Mouse (Mus musculus): Measurements from ENCODE around the gene Tmem132d.

The Tmem132d gene

GRCm38 (mm10) chr5:128432916-128433315, at the start of gene Tmem132d:
TSS of gene Tmem132d (minus strand) at chr5:128433077.
- peak; percentile 35 for DNase-seq (ENCODE audit: low spot score)

GRCm38 (mm10) chr5:128480816-128481215, 47.9 kb upstream of the Tmem132d start:
- no peak for DNase-seq (ENCODE audit: low spot score)

- DNase-seq (ENCODE audit: low spot score): no peak
Measured at GRCm38 (mm10) chr5:128475372-128475771, 42.5 kb upstream of the Tmem132d start.

- DNase-seq (ENCODE audit: low spot score): no peak
Measured at GRCm38 (mm10) chr5:128469812-128470211, 36.9 kb upstream of the Tmem132d start.

- DNase-seq (ENCODE audit: low spot score): no peak
Measured at GRCm38 (mm10) chr5:128464514-128464913, 31.6 kb upstream of the Tmem132d start.

GRCm38 (mm10) chr5:128460605-128461004, 27.7 kb upstream of the Tmem132d start:
- DNase-seq (ENCODE audit: low spot score): no peak

- DNase-seq (ENCODE audit: low spot score): no peak
Measured at GRCm38 (mm10) chr5:128455732-128456131, 22.9 kb upstream of the Tmem132d start.

GRCm38 (mm10) chr5:128452196-128452595, 19.3 kb upstream of the Tmem132d start:
- no peak for DNase-seq (ENCODE audit: low spot score)

GRCm38 (mm10) chr5:128450808-128451207, 17.9 kb upstream of the Tmem132d start:
- DNase-seq (ENCODE audit: low spot score): no peak

- DNase-seq (ENCODE audit: low spot score): no peak
Measured at GRCm38 (mm10) chr5:128444876-128445275, 12.0 kb upstream of the Tmem132d start.

- no peak for DNase-seq (ENCODE audit: low spot score)
Measured at GRCm38 (mm10) chr5:128443848-128444247, 11.0 kb upstream of the Tmem132d start.

- no peak for DNase-seq (ENCODE audit: low spot score)
Measured at GRCm38 (mm10) chr5:128441121-128441520, 8.2 kb upstream of the Tmem132d start.

- peak; percentile 44 for DNase-seq (ENCODE audit: low spot score)
Measured at GRCm38 (mm10) chr5:128439828-128440227, 7.0 kb upstream of the Tmem132d start.

GRCm38 (mm10) chr5:128438078-128438477, 5.2 kb upstream of the Tmem132d start:
- no peak for DNase-seq (ENCODE audit: low spot score)

- DNase-seq (ENCODE audit: low spot score): peak; percentile 85
Measured at GRCm38 (mm10) chr5:128436909-128437308, 4.0 kb upstream of the Tmem132d start.

GRCm38 (mm10) chr5:128435683-128436082, 2.8 kb upstream of the Tmem132d start:
- no peak for DNase-seq (ENCODE audit: low spot score)

GRCm38 (mm10) chr5:128433786-128434185, 909 bp upstream of the Tmem132d start:
- DNase-seq (ENCODE audit: low spot score): no peak

- no peak for DNase-seq (ENCODE audit: low spot score)
Measured at GRCm38 (mm10) chr5:128432422-128432821, 455 bp downstream of the Tmem132d start.

GRCm38 (mm10) chr5:128424636-128425035, 8.2 kb downstream of the Tmem132d start:
- no peak for DNase-seq (ENCODE audit: low spot score)

GRCm38 (mm10) chr5:128424213-128424612, 8.7 kb downstream of the Tmem132d start:
- DNase-seq (ENCODE audit: low spot score): no peak

- DNase-seq (ENCODE audit: low spot score): no peak
Measured at GRCm38 (mm10) chr5:128422090-128422489, 10.8 kb downstream of the Tmem132d start.

GRCm38 (mm10) chr5:128418149-128418710, 14.6 kb downstream of the Tmem132d start:
- no peak for DNase-seq (ENCODE audit: low spot score)

- no peak for DNase-seq (ENCODE audit: low spot score)
Measured at GRCm38 (mm10) chr5:128414056-128414455, 18.8 kb downstream of the Tmem132d start.

- DNase-seq (ENCODE audit: low spot score): no peak
Measured at GRCm38 (mm10) chr5:128412306-128412705, 20.6 kb downstream of the Tmem132d start.

Measured in left cerebral cortex, adult 11 months (tissue).